Mouse (Mus musculus) neural tube, embryonic 15.5 days (tissue): ENCODE measurements around the gene Gad2. TPM values are rescaled to one million over a fixed set of nuclear protein-coding genes. Genes with fewer than 3 reads are reported as not detected.

Source experiments
- ATAC-seq: fragments of 200-750 bp; cut with Nextera tagmentation; 2 replicates; pipeline ENCODE4 v1.8.0; 2017; ENCODE audit warnings: mild to moderate bottlenecking, moderate TSS enrichment, moderate library complexity; ENCODE audit not compliant: low FRiP score
- H3K27ac ChIP-seq: fragments of 300-500 bp; sonication (generic); replicated peaks from 2 replicates; pipeline ENCODE4 v1.5.1; 2015; ENCODE audit warnings: mild to moderate bottlenecking, inconsistent platforms
- H3K27me3 ChIP-seq: fragments of 300-500 bp; sonication (generic); replicated peaks from 2 replicates; pipeline ENCODE4 v1.6.1; 2015; ENCODE audit warnings: inconsistent platforms
- H3K36me3 ChIP-seq: fragments of 300-500 bp; sonication (generic); 2 replicates; pipeline ENCODE4 v1.6.1; 2015; ENCODE audit warnings: inconsistent platforms
- H3K4me1 ChIP-seq: fragments of 300-500 bp; sonication (generic); 2 replicates; pipeline ENCODE4 v1.6.1; 2015; ENCODE audit warnings: inconsistent platforms
- H3K4me2 ChIP-seq: fragments of 300-500 bp; sonication (generic); 2 replicates; pipeline ENCODE4 v1.6.1; 2015; ENCODE audit warnings: inconsistent platforms, mild to moderate bottlenecking, moderate library complexity
- H3K4me3 ChIP-seq: fragments of 300-500 bp; sonication (generic); replicated peaks from 2 replicates; pipeline ENCODE4 v1.5.1; 2015; ENCODE audit warnings: mild to moderate bottlenecking, inconsistent platforms
- H3K9ac ChIP-seq: fragments of 300-500 bp; sonication (generic); replicated peaks from 2 replicates; pipeline ENCODE4 v1.6.1; 2015; ENCODE audit warnings: mild to moderate bottlenecking, inconsistent platforms
- H3K9me3 ChIP-seq: fragments of 300-500 bp; sonication (generic); replicated peaks from 2 replicates; pipeline ENCODE4 v1.6.1; 2016; ENCODE audit warnings: inconsistent platforms
- WGBS: fragments of 180-500 bp; shearing (Covaris S2); methylation state at CpG from one replicate; pipeline ENCODE4 v1.1.7; 2015; ENCODE audit warnings: mixed read lengths; 5-methylcytosine and 5-hydroxymethylcytosine counted together
- polyA plus RNA-seq: library from polyadenylated mRNA; unstranded; fragments of >200 nt; fragmentation: Nextera tagmentation; extraction: Ambion mirVana; gene quantifications from 2 replicates; pipeline ENCODE4 v1.2.1, GENCODE M21; 2015

Gad2 gene
- polyA plus RNA-seq, 1 experiment from 2014 or later, result 35.7 TPM

- no peaks in the 10 kb centered on the region for H3K9me3 ChIP-seq
- no peaks in the 10 kb centered on the region; the same call in 1 of the 2 replicates for H3K36me3 ChIP-seq
- no peak overlapping the region for H3K4me3 ChIP-seq
- no peak for ATAC-seq
- no peaks in the 10 kb centered on the region for H3K4me1 ChIP-seq
- H3K4me2 ChIP-seq, result no peak overlapping the region
- no peak overlapping the region for H3K27ac ChIP-seq
- no peaks in the 10 kb centered on the region for H3K27me3 ChIP-seq
- 69% methylated on average over 1 of the region's 1 CpGs for WGBS
- no peak overlapping the region for H3K9ac ChIP-seq
Measured at GRCm38 (mm10) chr2:22663731-22664130, 41.7 kb downstream of the Gad2 start.

GRCm38 (mm10) chr2:22670415-22670814, 48.4 kb downstream of the Gad2 start:
- H3K27me3 ChIP-seq, result no peaks in the 10 kb centered on the region
- no peaks in the 10 kb centered on the region; the same call in 1 of the 2 replicates for H3K36me3 ChIP-seq
- H3K4me1 ChIP-seq, result no peaks in the 10 kb centered on the region
- no peaks in the 10 kb centered on the region for H3K9me3 ChIP-seq
- ATAC-seq, result no peak
- H3K9ac ChIP-seq, result no peak overlapping the region
- no peak overlapping the region for H3K27ac ChIP-seq
- no peak overlapping the region for H3K4me3 ChIP-seq
- no peak overlapping the region for H3K4me2 ChIP-seq
- WGBS, result 87% methylated on average over 2 of the region's 2 CpGs

GRCm38 (mm10) chr2:22671348-22671747, 49.3 kb downstream of the Gad2 start:
- Histone ChIP-seq H3K27me3 (no peaks in the 10 kb centered on the region), H3K36me3 (no peaks in the 10 kb centered on the region; the same call in 1 of the 2 replicates), H3K9ac (no peak overlapping the region), H3K9me3 (no peaks in the 10 kb centered on the region), H3K4me1 (no peaks in the 10 kb centered on the region), H3K4me3 (no peak overlapping the region), H3K27ac (no peak overlapping the region), H3K4me2 (no peak overlapping the region)
- WGBS, result 88% methylated on average over 1 of the region's 1 CpGs
- no peak for ATAC-seq

GRCm38 (mm10) chr2:22677066-22677465, 55.1 kb downstream of the Gad2 start:
- H3K4me3 ChIP-seq, result no peak overlapping the region

GRCm38 (mm10) chr2:22679944-22680343, 57.9 kb downstream of the Gad2 start:
- Histone ChIP-seq H3K4me2 (no peak overlapping the region), H3K27me3 (no peaks in the 10 kb centered on the region), H3K9me3 (no peaks in the 10 kb centered on the region), H3K4me3 (no peak overlapping the region), H3K36me3 (no peaks in the 10 kb centered on the region), H3K4me1 (no peaks in the 10 kb centered on the region), H3K27ac (no peak overlapping the region), H3K9ac (no peak overlapping the region)
- 80% methylated on average over 4 of the region's 4 CpGs for WGBS
- no peak for ATAC-seq

More at GRCm38 (mm10) chr2:22677066-22677465, 55.1 kb downstream of the Gad2 start:
- 35% methylated on average over 8 of the region's 8 CpGs for WGBS
- Histone ChIP-seq H3K9me3 (no peaks in the 10 kb centered on the region), H3K27ac (no peak overlapping the region), H3K9ac (no peak overlapping the region), H3K27me3 (no peaks in the 10 kb centered on the region), H3K4me1 (no peaks in the 10 kb centered on the region), H3K36me3 (no peaks in the 10 kb centered on the region), H3K4me2 (no peak overlapping the region)
- no peak for ATAC-seq

GRCm38 (mm10) chr2:22689969-22690368, 68.0 kb downstream of the Gad2 start:
- WGBS, result 87% methylated on average over 7 of the region's 7 CpGs
- H3K9me3 ChIP-seq, result no peaks in the 10 kb centered on the region
- H3K36me3 ChIP-seq, result 0 out of 2 replicates have a peak, but pooled peaks cover 2% of the 10 kb centered on the region
- no peak overlapping the region for H3K9ac ChIP-seq
- no peak overlapping the region for H3K27ac ChIP-seq
- H3K4me3 ChIP-seq, result no peak overlapping the region
- H3K27me3 ChIP-seq, result no peaks in the 10 kb centered on the region
- H3K4me1 ChIP-seq, result no peaks in the 10 kb centered on the region
- no peak for ATAC-seq
- no peak overlapping the region for H3K4me2 ChIP-seq

GRCm38 (mm10) chr2:22704780-22705727, 83.0 kb downstream of the Gad2 start:
- H3K27me3 ChIP-seq, result no peaks in the 10 kb centered on the region
- no peaks in the 10 kb centered on the region for H3K4me1 ChIP-seq
- H3K4me2 ChIP-seq, result no peak overlapping the region
- no peaks in the 10 kb centered on the region for H3K9me3 ChIP-seq
- no peak overlapping the region for H3K4me3 ChIP-seq
- H3K27ac ChIP-seq, result no peak overlapping the region
- ATAC-seq, result 0 out of 2 replicates have a peak, but pooled peaks have one; percentile 24
- WGBS, result 48% methylated on average over 4 of the region's 4 CpGs
- no peaks in the 10 kb centered on the region for H3K36me3 ChIP-seq
- no peak overlapping the region for H3K9ac ChIP-seq

GRCm38 (mm10) chr2:22706233-22706632, 84.2 kb downstream of the Gad2 start:
- Histone ChIP-seq H3K27me3 (no peaks in the 10 kb centered on the region), H3K4me3 (no peak overlapping the region), H3K27ac (no peak overlapping the region), H3K9me3 (no peaks in the 10 kb centered on the region), H3K4me2 (no peak overlapping the region), H3K9ac (no peak overlapping the region), H3K36me3 (no peaks in the 10 kb centered on the region), H3K4me1 (no peaks in the 10 kb centered on the region)
- no peak for ATAC-seq
- WGBS, result 38% methylated on average over 3 of the region's 3 CpGs

GRCm38 (mm10) chr2:22721522-22722470, 99.8 kb downstream of the Gad2 start:
- no peaks in the 10 kb centered on the region for H3K36me3 ChIP-seq
- ATAC-seq, result peak; percentile 93
- H3K9me3 ChIP-seq, result no peaks in the 10 kb centered on the region
- no peak overlapping the region for H3K27ac ChIP-seq
- H3K4me3 ChIP-seq, result no peak overlapping the region
- no peak overlapping the region for H3K9ac ChIP-seq
- 26% methylated on average over 8 of the region's 8 CpGs for WGBS
- H3K4me2 ChIP-seq, result no peak overlapping the region
- no peaks in the 10 kb centered on the region for H3K27me3 ChIP-seq
- no peaks in the 10 kb centered on the region for H3K4me1 ChIP-seq

- Histone ChIP-seq H3K4me2 (no peak overlapping the region), H3K27me3 (no peaks in the 10 kb centered on the region), H3K9me3 (no peaks in the 10 kb centered on the region), H3K36me3 (no peaks in the 10 kb centered on the region), H3K4me1 (no peaks in the 10 kb centered on the region), H3K9ac (no peak overlapping the region), H3K27ac (no peak overlapping the region), H3K4me3 (no peak overlapping the region)
- WGBS, result 84% methylated on average over 3 of the region's 3 CpGs
- ATAC-seq, result no peak
Measured at GRCm38 (mm10) chr2:22723927-22724534, 102.0 kb downstream of the Gad2 start.

GRCm38 (mm10) chr2:22727113-22727512, 105.1 kb downstream of the Gad2 start:
- H3K9ac ChIP-seq, result no peak overlapping the region
- no peak overlapping the region for H3K27ac ChIP-seq
- H3K4me3 ChIP-seq, result no peak overlapping the region
- H3K27me3 ChIP-seq, result no peaks in the 10 kb centered on the region
- no peaks in the 10 kb centered on the region for H3K9me3 ChIP-seq
- no peak for ATAC-seq
- H3K4me2 ChIP-seq, result no peak overlapping the region
- no peaks in the 10 kb centered on the region for H3K36me3 ChIP-seq
- WGBS, result 80% methylated on average over 1 of the region's 1 CpGs
- no peaks in the 10 kb centered on the region for H3K4me1 ChIP-seq
